Mouse (Mus musculus) liver, embryonic 13.5 days (tissue): ENCODE results near the gene Gfi1b. TPM values are rescaled to one million over a fixed set of nuclear protein-coding genes. Genes with fewer than 3 reads are reported as not detected.

Experiments used
- ATAC-seq: fragments of 200-750 bp; cut with Nextera tagmentation; 2 replicates; pipeline ENCODE4 v1.8.0; 2017; ENCODE audit warnings: low read depth, mild to moderate bottlenecking, moderate number of reproducible peaks, moderate library complexity
- DNase-seq: peaks from one replicate; pipeline ENCODE4 v3.0.0; 2022
- H3K27ac ChIP-seq: fragments of 300-500 bp; sonication (generic); 2 replicates; pipeline ENCODE4 v1.5.1; 2015; ENCODE audit warnings: moderate library complexity, mild to moderate bottlenecking, inconsistent platforms
- H3K27me3 ChIP-seq: fragments of 300-500 bp; sonication (generic); 2 replicates; pipeline ENCODE4 v1.6.1; 2015; ENCODE audit warnings: mild to moderate bottlenecking, inconsistent platforms
- H3K36me3 ChIP-seq: fragments of 300-500 bp; sonication (generic); 2 replicates; pipeline ENCODE4 v1.6.1; 2015; ENCODE audit warnings: mild to moderate bottlenecking, inconsistent platforms
- H3K4me1 ChIP-seq: fragments of 300-500 bp; sonication (generic); replicated peaks from 2 replicates; pipeline ENCODE4 v1.6.1; 2015; ENCODE audit warnings: inconsistent platforms
- H3K4me2 ChIP-seq: fragments of 300-500 bp; sonication (generic); 2 replicates; pipeline ENCODE4 v1.6.1; 2015; ENCODE audit warnings: inconsistent platforms, mild to moderate bottlenecking, moderate library complexity
- H3K4me3 ChIP-seq: fragments of 300-500 bp; sonication (generic); replicated peaks from 2 replicates; pipeline ENCODE4 v1.5.1; 2015; ENCODE audit warnings: mild to moderate bottlenecking, inconsistent platforms
- H3K9ac ChIP-seq: fragments of 300-500 bp; sonication (generic); 2 replicates; pipeline ENCODE4 v1.6.1; 2015; ENCODE audit warnings: mild to moderate bottlenecking, inconsistent platforms
- H3K9me3 ChIP-seq: fragments of 300-500 bp; sonication (generic); replicated peaks from 2 replicates; pipeline ENCODE4 v1.6.1; 2016; ENCODE audit warnings: inconsistent platforms
- WGBS: fragments of 180-500 bp; shearing (Covaris S2); methylation state at CpG from one replicate; pipeline ENCODE4 v1.1.7; 2015; ENCODE audit not compliant: insufficient replicate concordance; 5-methylcytosine and 5-hydroxymethylcytosine counted together
- microRNA-seq: library from miRNA; unstranded; fragments of <30 nt; microRNA quantifications from one replicate; pipeline ENCODE4, GENCODE M21; 2016
- polyA plus RNA-seq: library from polyadenylated mRNA; unstranded; fragments of >200 nt; fragmentation: Nextera tagmentation; extraction: Ambion mirVana; gene quantifications from 2 replicates; pipeline ENCODE4 v1.2.1, GENCODE M21; 2015

Gfi1b gene
- polyA plus RNA-seq, 1 experiment from 2014 or later, result 99.2 TPM

GRCm38 (mm10) chr2:28582647-28583353 is 39.0 kb downstream of the Gfi1b start:
- peaks cover 37% of the 10 kb centered on the region for H3K4me1 ChIP-seq
- peaks cover 33% of the 10 kb centered on the region for H3K36me3 ChIP-seq
- no peaks in the 10 kb centered on the region for H3K27me3 ChIP-seq
- peak; percentile 90 for ATAC-seq
- DNase-seq, result peak; percentile 80
- peak overlapping the region; percentile 80 for H3K27ac ChIP-seq
- H3K4me3 ChIP-seq, result peak overlapping the region; percentile 80
- WGBS, result under 1% methylated on average over 56 of the region's 56 CpGs
- peak overlapping the region; percentile 77 for H3K4me2 ChIP-seq
- peak overlapping the region; percentile 76 for H3K9ac ChIP-seq
- H3K9me3 ChIP-seq, result no peaks in the 10 kb centered on the region

GRCm38 (mm10) chr2:28578003-28578402 is 43.8 kb downstream of the Gfi1b start:
- WGBS, result 74% methylated on average over 5 of the region's 5 CpGs
- Histone ChIP-seq H3K9ac (no peak overlapping the region), H3K36me3 (peaks cover 76% of the 10 kb centered on the region), H3K4me2 (no peak overlapping the region), H3K27ac (no peak overlapping the region), H3K4me3 (no peak overlapping the region), H3K27me3 (no peaks in the 10 kb centered on the region), H3K4me1 (peaks cover 17% of the 10 kb centered on the region), H3K9me3 (no peaks in the 10 kb centered on the region)
- no peak for ATAC-seq
- DNase-seq, result no peak

GRCm38 (mm10) chr2:28576815-28577214 is 45.0 kb downstream of the Gfi1b start:
- Histone ChIP-seq H3K4me2 (no peak overlapping the region), H3K4me1 (peaks cover 11% of the 10 kb centered on the region), H3K9ac (no peak overlapping the region), H3K36me3 (peaks cover 88% of the 10 kb centered on the region), H3K4me3 (no peak overlapping the region), H3K27me3 (no peaks in the 10 kb centered on the region), H3K27ac (no peak overlapping the region), H3K9me3 (no peaks in the 10 kb centered on the region)
- ATAC-seq, result no peak
- WGBS, result 87% methylated on average over 3 of the region's 3 CpGs
- no peak for DNase-seq

- Histone ChIP-seq H3K9me3 (no peaks in the 10 kb centered on the region), H3K27ac (no peak overlapping the region), H3K9ac (no peak overlapping the region), H3K36me3 (peaks cover 92% of the 10 kb centered on the region), H3K4me2 (no peak overlapping the region), H3K27me3 (no peaks in the 10 kb centered on the region), H3K4me3 (no peak overlapping the region), H3K4me1 (no peaks in the 10 kb centered on the region)
- ATAC-seq, result no peak
- WGBS, result 78% methylated on average over 4 of the region's 4 CpGs
- no peak for DNase-seq
Measured at GRCm38 (mm10) chr2:28575341-28575740, 46.4 kb downstream of the Gfi1b start.

GRCm38 (mm10) chr2:28569903-28570302 is 51.9 kb downstream of the Gfi1b start:
- DNase-seq, result no peak
- Histone ChIP-seq H3K4me2 (no peak overlapping the region), H3K4me1 (no peaks in the 10 kb centered on the region), H3K9ac (no peak overlapping the region), H3K36me3 (peaks cover 91% of the 10 kb centered on the region), H3K4me3 (no peak overlapping the region), H3K9me3 (no peaks in the 10 kb centered on the region), H3K27me3 (no peaks in the 10 kb centered on the region), H3K27ac (no peak overlapping the region)
- 59% methylated on average over 2 of the region's 3 CpGs for WGBS
- ATAC-seq, result no peak

- no peaks in the 10 kb centered on the region for H3K9me3 ChIP-seq
- no peak overlapping the region for H3K9ac ChIP-seq
- no peak overlapping the region for H3K27ac ChIP-seq
- H3K4me3 ChIP-seq, result no peak overlapping the region
- DNase-seq, result no peak
- WGBS, result 65% methylated on average over 5 of the region's 5 CpGs
- H3K4me1 ChIP-seq, result no peaks in the 10 kb centered on the region
- no peak overlapping the region for H3K4me2 ChIP-seq
- ATAC-seq, result no peak
- H3K27me3 ChIP-seq, result no peaks in the 10 kb centered on the region
- peaks cover 60% of the 10 kb centered on the region for H3K36me3 ChIP-seq
Measured at GRCm38 (mm10) chr2:28566545-28566944, 55.2 kb downstream of the Gfi1b start.

GRCm38 (mm10) chr2:28564380-28564779 is 57.4 kb downstream of the Gfi1b start:
- DNase-seq, result no peak
- no peak overlapping the region for H3K4me3 ChIP-seq
- H3K27ac ChIP-seq, result no peak overlapping the region
- H3K4me2 ChIP-seq, result no peak overlapping the region
- 71% methylated on average over 4 of the region's 4 CpGs for WGBS
- no peak overlapping the region for H3K9ac ChIP-seq
- no peak for ATAC-seq
- H3K27me3 ChIP-seq, result no peaks in the 10 kb centered on the region
- H3K4me1 ChIP-seq, result no peaks in the 10 kb centered on the region
- H3K36me3 ChIP-seq, result peaks cover 39% of the 10 kb centered on the region
- no peaks in the 10 kb centered on the region for H3K9me3 ChIP-seq

GRCm38 (mm10) chr2:28563830-28564229 is 58.0 kb downstream of the Gfi1b start:
- H3K36me3 ChIP-seq, result peaks cover 33% of the 10 kb centered on the region
- H3K4me3 ChIP-seq, result no peak overlapping the region
- DNase-seq (no peak), ATAC-seq (no peak)
- H3K9me3 ChIP-seq, result no peaks in the 10 kb centered on the region
- no peak overlapping the region for H3K4me2 ChIP-seq
- H3K9ac ChIP-seq, result no peak overlapping the region
- no peaks in the 10 kb centered on the region for H3K4me1 ChIP-seq
- no peak overlapping the region for H3K27ac ChIP-seq
- H3K27me3 ChIP-seq, result no peaks in the 10 kb centered on the region

GRCm38 (mm10) chr2:28563303-28563702 is 58.5 kb downstream of the Gfi1b start, which contains the start of gene Cel:
Cel (minus strand) TSS chr2:28563403.
- Histone ChIP-seq H3K9me3 (no peaks in the 10 kb centered on the region), H3K27ac (no peak within 1 kb of the TSS), H3K4me3 (no peak within 1 kb of the TSS), H3K9ac (no peak within 1 kb of the TSS), H3K36me3 (peaks cover 28% of the 10 kb centered on the region), H3K4me1 (no peaks in the 10 kb centered on the region), H3K4me2 (no peak within 1 kb of the TSS), H3K27me3 (no peaks in the 10 kb centered on the region)
- 60% methylated on average over 6 of the region's 6 CpGs for WGBS
- DNase-seq, result no peak
- ATAC-seq, result no peak

Small RNAs within 50 kb of the gene (microRNA-seq; reads per million reads assigned to microRNA genes)
- gene Gm22824, result not detected

Other genes starting within 250 kb of the Gfi1b start
- 0.16 and 0.19 TPM in 2 replicates for gene Ppp1r26, start 175.2 kb downstream of the Gfi1b start, polyA plus RNA-seq
- 0.14 TPM in 1 of 2 replicates, not detected in the other for gene 1700007K13Rik, start 155.7 kb downstream of the Gfi1b start, polyA plus RNA-seq
- 31.0 and 36.2 TPM in 2 replicates for gene Mrps2, start 153.9 kb downstream of the Gfi1b start, polyA plus RNA-seq
- 0.36 and 0.44 TPM in 2 replicates for gene Gbgt1, start 125.1 kb downstream of the Gfi1b start, polyA plus RNA-seq
- gene Gm10134, start 115.9 kb downstream of the Gfi1b start, polyA plus RNA-seq, result 0.52 and 1.1 TPM in 2 replicates
- 1.7 and 2.5 TPM in 2 replicates for gene Ralgds, start 108.9 kb downstream of the Gfi1b start, polyA plus RNA-seq
- gene Cel, start 58.6 kb downstream of the Gfi1b start, polyA plus RNA-seq, result 0.05 and 0.34 TPM in 2 replicates
- 16.9 and 19.3 TPM in 2 replicates for gene Gtf3c5, start 38.2 kb downstream of the Gfi1b start, polyA plus RNA-seq
- 7.8 and 8.4 TPM in 2 replicates for gene Tsc1, start 19.2 kb upstream of the Gfi1b start, polyA plus RNA-seq
- gene Spaca9, start 77.7 kb upstream of the Gfi1b start, polyA plus RNA-seq, result 2.0 and 2.4 TPM in 2 replicates
- gene Ak8, start 78.2 kb upstream of the Gfi1b start, polyA plus RNA-seq, result 0.16 and 0.34 TPM in 2 replicates
- gene Gtf3c4, start 218.4 kb upstream of the Gfi1b start, polyA plus RNA-seq, result 4.9 and 6.2 TPM in 2 replicates
- 7.5 and 7.7 TPM in 2 replicates for gene Ddx31, start 218.4 kb upstream of the Gfi1b start, polyA plus RNA-seq